Mouse (Mus musculus): ENCODE results near the gene Apod.

Apod gene

DNA sequence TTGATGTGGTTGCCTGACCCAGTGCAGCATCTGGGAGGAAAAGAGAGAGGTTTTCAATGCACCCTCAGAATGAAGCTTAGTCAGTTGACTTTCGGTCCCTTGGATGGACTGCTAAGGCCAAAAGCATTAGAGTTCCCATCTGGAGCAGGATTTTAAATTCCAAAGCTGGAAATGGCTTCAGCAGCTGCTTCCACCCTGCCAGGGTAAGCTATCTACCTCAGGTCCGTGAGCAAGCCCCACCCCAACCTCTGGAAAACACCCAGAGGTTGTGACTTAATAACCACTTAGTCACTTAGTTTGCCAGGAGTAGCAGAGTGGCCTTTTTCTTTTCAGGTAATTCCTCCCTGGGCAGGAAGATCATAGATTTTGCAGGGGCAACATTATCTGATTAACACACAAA lies 36.5 kb downstream of the Apod start:
- DNase-seq = no peak

DNA sequence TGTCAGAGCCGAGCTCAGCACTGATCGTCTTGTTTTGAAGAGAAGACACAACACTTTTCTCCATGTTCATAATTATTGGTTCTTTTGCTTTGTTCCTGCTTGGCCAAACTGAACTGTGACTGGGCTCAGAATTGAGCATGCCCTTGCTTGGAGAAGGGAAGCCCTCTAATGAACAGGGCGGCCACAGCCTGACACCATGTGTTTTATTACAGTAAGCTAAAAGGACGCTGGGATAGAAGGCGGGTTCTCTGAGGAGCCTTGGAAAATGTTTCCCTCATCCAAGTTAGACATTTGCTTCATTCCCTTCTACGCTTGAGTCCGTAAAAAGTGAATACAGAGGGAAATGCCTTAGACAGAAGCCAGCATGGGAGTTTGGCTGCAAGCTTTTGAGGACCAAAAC lies 37.6 kb downstream of the Apod start:
- no peak for DNase-seq

DNA sequence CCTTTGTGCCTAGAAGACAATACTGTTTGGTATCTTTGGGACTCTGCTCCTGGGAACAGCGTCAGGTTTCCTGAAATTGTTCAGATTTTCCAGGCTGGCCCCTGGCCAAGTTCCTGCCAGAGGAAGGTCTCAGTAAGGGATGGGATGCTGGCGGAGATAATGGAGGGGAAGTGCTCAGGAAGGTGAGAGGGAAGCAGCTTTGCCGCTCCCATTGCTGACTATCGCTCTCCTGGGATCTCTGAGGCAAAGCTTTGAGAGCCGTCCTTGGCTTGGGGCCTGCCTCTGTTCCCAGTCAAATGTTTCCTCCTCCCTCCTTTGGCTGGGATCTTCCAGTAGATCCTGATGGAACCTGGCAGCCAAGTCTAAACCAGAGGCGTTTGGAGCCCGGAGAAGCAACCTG lies 38.1 kb downstream of the Apod start:
- DNase-seq = peak; percentile 44

DNA sequence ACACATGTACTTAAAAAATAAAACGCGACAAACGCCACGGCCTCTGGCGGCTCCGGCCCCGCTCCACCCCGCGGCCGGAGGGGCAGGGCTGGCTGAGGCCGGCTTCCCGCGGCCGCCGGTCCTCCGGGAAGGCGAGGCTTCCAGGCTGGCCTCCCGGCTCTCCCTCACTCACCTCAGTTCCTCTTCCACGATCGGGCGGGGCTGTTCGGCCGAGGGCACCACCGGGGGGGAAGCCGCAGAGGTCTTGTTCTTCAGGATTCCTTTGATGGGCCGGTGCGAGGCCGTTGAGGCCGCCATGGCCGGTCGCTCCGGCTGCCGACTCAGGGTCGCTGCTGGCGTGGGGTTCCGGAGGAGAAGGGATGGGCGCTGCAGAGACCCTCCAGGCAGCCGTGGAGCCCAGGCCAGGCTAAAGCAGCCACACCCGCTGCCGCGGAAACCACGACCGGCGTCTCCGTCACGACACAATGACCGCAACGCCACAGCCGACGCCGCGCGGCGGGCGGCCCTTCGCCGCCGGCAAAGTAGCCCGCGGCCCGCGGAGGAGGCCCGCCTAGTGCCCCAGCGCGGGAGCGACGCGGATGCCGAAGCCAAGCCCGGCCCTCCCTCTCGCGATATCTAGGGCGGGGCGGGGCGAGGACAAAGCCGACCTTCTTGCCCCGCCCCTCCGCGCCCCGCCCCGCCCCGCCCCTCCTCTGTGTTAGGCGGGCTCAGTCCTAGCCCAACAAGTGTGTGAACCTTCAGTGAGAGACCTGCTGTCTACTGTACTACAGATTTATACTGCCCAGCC lies 39.7 kb downstream of the Apod start, which contains the start of gene Ppp1r2:
Gene Ppp1r2, minus strand, starts transcription at position 604 of the 787 bp plus-strand sequence.
- DNase-seq = peak; percentile 88

DNA sequence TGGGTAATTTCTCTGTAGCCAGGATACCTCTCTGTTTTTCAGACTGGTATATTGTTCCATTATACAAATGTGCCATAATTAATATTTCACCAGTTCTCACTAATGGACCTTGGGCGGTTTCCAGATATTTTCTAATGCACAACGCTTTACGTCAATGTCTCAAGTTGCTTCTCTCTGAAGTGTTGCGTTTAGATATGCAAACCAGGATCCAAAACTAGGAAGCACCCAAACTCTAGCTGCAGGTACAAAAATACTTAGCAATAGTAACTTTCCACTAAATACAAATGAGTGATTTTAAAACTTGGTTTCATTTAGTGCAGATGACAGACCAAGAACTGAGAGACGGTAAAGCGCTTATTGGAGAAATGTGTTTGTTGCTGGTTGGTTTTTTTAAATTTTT lies 40.5 kb downstream of the Apod start:
- DNase-seq = no peak

DNA sequence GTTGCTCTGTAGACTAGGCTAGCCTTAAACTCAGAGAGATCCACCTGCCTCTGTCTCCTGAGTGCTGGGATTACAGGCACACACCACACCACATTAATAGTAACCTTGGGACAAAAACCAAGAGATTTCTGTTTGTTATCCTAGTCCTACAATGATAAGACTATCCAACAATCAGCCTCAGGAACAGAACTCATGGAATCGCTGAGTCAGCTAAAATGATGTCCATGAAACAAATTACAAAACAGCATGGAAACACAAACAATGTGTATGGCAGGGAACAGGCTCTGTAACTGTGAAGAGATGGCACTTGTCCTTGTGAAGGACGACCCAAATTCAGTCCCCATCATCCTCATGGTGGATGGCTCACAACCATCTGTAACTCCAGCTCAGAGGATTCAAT lies 47.9 kb downstream of the Apod start:
- DNase-seq = no peak

DNA sequence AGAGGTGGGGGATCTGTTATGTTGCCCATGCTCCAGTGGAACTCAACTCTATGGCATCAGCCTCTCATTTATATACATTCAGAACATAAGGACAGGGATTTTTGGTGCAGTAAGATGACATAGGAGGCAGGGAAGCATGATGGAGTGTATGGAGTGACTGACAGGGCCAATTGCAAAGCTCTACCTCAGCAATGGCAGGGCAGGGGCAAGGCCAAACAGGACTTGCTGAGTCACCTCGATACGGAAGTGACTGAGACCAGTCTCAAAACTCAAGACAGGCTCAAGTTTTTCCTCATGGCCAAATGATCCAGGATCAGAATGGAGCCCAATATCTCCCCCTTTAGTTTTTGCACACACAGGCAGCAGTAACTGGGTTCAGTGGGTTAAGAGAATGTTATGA lies 58.5 kb downstream of the Apod start:
- DNase-seq = no peak

DNA sequence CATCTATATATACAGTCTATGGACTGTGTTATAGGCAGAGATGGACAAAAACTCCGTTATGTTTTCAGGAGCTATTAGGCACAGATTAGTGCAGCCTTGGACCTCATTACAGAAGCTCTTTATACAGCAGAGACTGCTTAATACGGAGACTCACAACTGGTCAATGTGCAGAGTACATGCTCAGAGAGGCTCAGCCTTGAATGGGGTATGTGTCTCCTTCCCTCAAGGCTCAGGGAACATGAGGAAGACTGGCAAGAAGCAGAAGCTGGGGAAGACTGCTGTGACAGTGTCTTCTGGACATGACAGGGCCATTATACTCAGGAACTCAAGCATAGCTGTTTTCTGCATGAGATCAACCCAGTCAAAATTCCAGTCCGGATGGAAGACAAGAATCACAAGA lies 58.9 kb downstream of the Apod start:
- no peak for DNase-seq

DNA sequence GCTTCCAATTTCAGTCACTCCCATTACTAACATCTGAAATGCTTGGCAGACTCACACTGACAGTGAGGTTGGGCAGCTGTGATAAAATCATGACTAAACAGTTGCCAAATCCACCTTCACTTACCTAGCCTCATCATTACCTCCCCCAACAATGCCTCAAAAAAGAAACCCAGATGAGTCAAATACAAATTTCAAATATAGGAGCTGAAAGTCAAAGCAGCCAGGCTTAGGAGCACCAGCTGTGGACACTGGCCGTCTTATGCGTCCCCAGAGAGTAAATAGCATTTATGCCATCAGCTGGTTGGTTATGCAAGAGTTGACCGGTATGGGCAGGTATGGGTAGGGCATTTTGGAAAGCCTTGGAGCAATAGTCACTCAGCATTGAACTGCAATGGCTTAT lies 65.2 kb downstream of the Apod start:
- no peak for DNase-seq

DNA sequence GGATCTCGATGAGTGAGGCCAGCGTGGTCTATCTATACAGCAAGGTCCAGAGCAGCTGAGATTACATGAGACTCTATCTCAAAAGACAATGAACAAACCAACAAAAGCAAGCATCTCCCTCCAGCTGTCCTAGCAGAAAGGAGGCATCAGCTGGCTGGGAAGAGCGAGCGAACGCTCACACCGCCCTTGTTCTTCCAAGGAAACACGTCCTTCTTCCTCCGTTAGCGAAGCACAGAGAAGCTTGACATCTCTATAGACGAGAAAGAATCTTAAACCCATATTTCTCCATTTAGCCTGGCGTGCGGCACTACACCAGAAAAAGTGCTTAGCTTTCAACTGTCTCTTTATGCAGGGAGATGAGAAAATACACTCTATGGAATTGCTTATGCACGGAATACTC lies 65.9 kb downstream of the Apod start:
- no peak for DNase-seq

DNA sequence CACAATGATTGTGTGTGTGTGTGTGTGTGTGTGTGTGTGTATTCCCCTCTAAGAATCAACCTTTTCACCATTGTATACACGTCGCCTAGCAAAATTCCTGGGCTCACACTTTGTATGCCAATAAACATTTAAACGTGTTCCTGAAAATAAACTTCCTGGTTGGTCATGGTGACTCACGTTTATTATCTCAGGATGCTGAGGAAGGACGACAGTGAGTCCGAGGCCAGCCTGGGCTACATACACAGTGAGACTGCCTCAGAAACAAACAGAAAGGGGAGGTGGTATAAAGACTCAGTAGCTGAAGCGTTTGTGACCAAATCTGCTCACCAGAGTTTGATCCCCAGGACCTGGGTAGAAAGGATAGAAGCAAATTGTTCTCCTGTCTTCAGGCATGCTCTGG lies 67.2 kb downstream of the Apod start:
- DNase-seq = no peak
